Mouse (Mus musculus): ENCODE measurements around the gene Sypl. TPM values are rescaled to one million over a fixed set of nuclear protein-coding genes. Genes with fewer than 3 reads are reported as not detected.
"Not testable (repeated sequence)": the region's sequence is repeated elsewhere in the genome, so short reads cannot be mapped to it uniquely, and the experiment has no call there.

The Sypl gene
- polyA plus RNA-seq, 1 experiment from 2014 or later, result 136 TPM

- 44% methylated on average over 2 of the region's 2 CpGs for WGBS (ENCODE audit: missing documents)
- Histone ChIP-seq H3K4me3 (ENCODE audit: inconsistent target) (no peak overlapping the region), H3K27ac (no peak overlapping the region), H3K79me2 (ENCODE audit: inconsistent target) (peaks cover 76% of the 10 kb centered on the region), H3K36me3 (ENCODE audit: inconsistent target) (no peaks in the 10 kb centered on the region)
Measured at GRCm38 (mm10) chr12:32957211-32957610, 3.5 kb downstream of the Sypl start.

- Histone ChIP-seq H3K36me3 (ENCODE audit: inconsistent target) (no peaks in the 10 kb centered on the region; the same call in 1 of the 2 replicates), H3K27ac (no peak overlapping the region), H3K4me3 (ENCODE audit: inconsistent target) (no peak overlapping the region), H3K79me2 (ENCODE audit: inconsistent target) (peaks cover 100% of the 10 kb centered on the region)
Measured at GRCm38 (mm10) chr12:32962132-32962531, 8.4 kb downstream of the Sypl start.

DNA sequence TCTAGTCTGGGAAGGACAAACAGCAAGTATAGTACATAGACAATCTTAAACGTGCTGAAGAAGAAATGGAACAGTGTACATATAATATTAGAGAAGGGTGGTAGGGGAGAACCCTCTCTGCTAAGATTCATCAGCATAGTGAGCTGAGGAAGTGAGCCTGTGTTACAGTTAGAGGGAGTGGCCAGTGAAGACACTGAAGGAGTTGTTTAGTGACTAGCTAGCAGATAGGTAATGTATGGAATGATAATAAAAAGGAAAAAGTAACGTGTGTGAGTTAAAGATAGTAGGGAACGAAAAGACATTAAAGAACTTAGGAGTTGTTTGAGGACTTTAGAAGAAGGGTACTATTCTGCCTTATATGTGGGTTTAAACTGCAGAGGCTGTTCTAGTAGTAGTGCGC is 10.2 kb downstream of the Sypl start:
- no peak overlapping the region for H3K27ac ChIP-seq
- H3K79me2 ChIP-seq (ENCODE audit: inconsistent target), result peaks cover 96% of the 10 kb centered on the region
- peaks cover 14% of the 10 kb centered on the region for H3K36me3 ChIP-seq (ENCODE audit: inconsistent target)
- H3K4me3 ChIP-seq (ENCODE audit: inconsistent target), result no peak overlapping the region
- WGBS (ENCODE audit: missing documents), result 56% methylated on average over 4 of the region's 4 CpGs

- peaks cover 51% of the 10 kb centered on the region for H3K36me3 ChIP-seq (ENCODE audit: inconsistent target)
- H3K27ac ChIP-seq, result no peak overlapping the region
- peaks cover 30% of the 10 kb centered on the region; the same call in 1 of the 2 replicates for H3K79me2 ChIP-seq (ENCODE audit: inconsistent target)
- H3K4me3 ChIP-seq (ENCODE audit: inconsistent target), result no peak overlapping the region
- 30% methylated on average over 1 of the region's 1 CpGs for WGBS (ENCODE audit: missing documents)
Measured at GRCm38 (mm10) chr12:32972287-32972686, 18.6 kb downstream of the Sypl start.

DNA sequence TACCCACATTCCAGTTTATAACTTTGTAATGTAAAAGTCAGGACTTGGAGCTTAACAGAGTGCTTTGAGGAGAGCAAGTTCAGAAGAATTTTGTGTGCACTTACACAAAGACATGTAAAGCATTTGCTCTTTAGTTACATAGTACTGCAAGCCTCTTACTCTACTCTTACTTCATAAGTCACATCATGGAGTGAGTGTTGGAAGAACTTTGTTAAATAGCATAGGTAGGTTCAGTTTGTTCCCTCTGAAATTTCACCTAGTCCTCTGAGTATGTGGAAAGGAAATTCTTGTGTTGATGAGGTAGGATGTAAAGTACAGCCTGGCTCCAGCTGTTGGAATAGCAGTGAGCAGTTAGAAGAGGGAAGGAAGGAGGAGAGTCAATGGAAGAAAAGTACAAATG is 21.2 kb downstream of the Sypl start:
- H3K36me3 ChIP-seq (ENCODE audit: inconsistent target), result peaks cover 26% of the 10 kb centered on the region
- no peak overlapping the region for H3K4me3 ChIP-seq (ENCODE audit: inconsistent target)
- H3K79me2 ChIP-seq (ENCODE audit: inconsistent target), result peaks cover 11% of the 10 kb centered on the region; the same call in 1 of the 2 replicates
- no peak overlapping the region for H3K27ac ChIP-seq

- H3K79me2 ChIP-seq (ENCODE audit: inconsistent target), result peaks cover 4% of the 10 kb centered on the region; the same call in 1 of the 2 replicates
- no peak overlapping the region for H3K4me3 ChIP-seq (ENCODE audit: inconsistent target)
- 100% methylated on average over 3 of the region's 3 CpGs for WGBS (ENCODE audit: missing documents)
- peaks cover 24% of the 10 kb centered on the region for H3K36me3 ChIP-seq (ENCODE audit: inconsistent target)
- no peak overlapping the region for H3K27ac ChIP-seq
Measured at GRCm38 (mm10) chr12:32975501-32975900, 21.8 kb downstream of the Sypl start.

- WGBS (ENCODE audit: missing documents), result 100% methylated on average over 1 of the region's 1 CpGs
- H3K79me2 ChIP-seq (ENCODE audit: inconsistent target), result no peaks in the 10 kb centered on the region
- no peak overlapping the region for H3K27ac ChIP-seq
- H3K36me3 ChIP-seq (ENCODE audit: inconsistent target), result no peaks in the 10 kb centered on the region
- H3K4me3 ChIP-seq (ENCODE audit: inconsistent target), result no peak overlapping the region
Measured at GRCm38 (mm10) chr12:32982631-32983030, 28.9 kb downstream of the Sypl start.

DNA sequence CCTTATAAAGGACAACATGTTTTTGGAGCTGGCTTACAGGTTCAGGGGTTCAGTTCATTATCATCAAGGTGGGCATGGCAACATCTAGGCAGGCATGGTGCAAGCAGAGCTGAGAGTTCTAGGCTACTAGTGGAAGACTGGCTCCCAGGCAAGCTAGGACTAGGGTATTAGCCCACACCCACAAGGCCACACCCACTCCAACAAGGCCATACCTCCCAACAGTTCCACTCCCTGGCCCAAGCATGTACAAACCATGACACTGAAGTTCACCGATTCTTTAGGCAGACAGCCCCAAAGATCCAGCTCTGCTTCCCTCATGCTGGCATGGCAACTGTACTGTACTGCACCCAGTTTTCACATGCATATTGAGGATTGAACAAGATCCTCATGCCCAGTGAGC is 29.4 kb downstream of the Sypl start:
- Histone ChIP-seq H3K36me3 (ENCODE audit: inconsistent target) (no peaks in the 10 kb centered on the region), H3K27ac (no peak overlapping the region), H3K79me2 (ENCODE audit: inconsistent target) (no peaks in the 10 kb centered on the region), H3K4me3 (ENCODE audit: inconsistent target) (no peak overlapping the region)
- 91% methylated on average over 1 of the region's 1 CpGs for WGBS (ENCODE audit: missing documents)

GRCm38 (mm10) chr12:32986284-32986683 is 32.6 kb downstream of the Sypl start:
- 37% methylated on average over 1 of the region's 1 CpGs for WGBS (ENCODE audit: missing documents)
- no peak overlapping the region for H3K27ac ChIP-seq

DNA sequence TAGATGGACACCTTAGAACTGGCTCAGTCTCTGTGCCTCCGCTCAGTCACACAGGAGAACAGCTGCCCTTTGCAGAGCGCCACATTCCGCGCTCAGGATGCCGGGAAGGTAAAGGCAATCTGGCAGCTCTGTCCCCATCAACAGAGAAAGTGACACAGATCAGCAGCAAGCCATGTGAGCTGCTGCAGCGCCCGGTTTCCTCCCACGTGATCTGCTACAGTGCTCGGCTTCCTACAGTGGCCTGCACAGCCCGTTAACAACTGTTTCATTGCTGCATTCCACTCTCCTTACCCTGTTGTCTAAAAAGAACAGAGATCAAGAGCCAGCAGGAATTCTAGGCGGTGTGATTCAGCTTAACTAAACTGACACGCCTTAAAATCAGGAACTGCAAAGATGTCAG is 36.0 kb downstream of the Sypl start:
- Histone ChIP-seq H3K4me3 (ENCODE audit: inconsistent target) (no peak overlapping the region), H3K27ac (no peak overlapping the region), H3K36me3 (ENCODE audit: inconsistent target) (no peaks in the 10 kb centered on the region), H3K79me2 (ENCODE audit: inconsistent target) (no peaks in the 10 kb centered on the region)
- WGBS (ENCODE audit: missing documents), result 70% methylated on average over 12 of the region's 12 CpGs

More at GRCm38 (mm10) chr12:32986284-32986683, 32.6 kb downstream of the Sypl start:
- no peaks in the 10 kb centered on the region for H3K79me2 ChIP-seq (ENCODE audit: inconsistent target)
- H3K4me3 ChIP-seq (ENCODE audit: inconsistent target), result no peak overlapping the region
- H3K36me3 ChIP-seq (ENCODE audit: inconsistent target), result no peaks in the 10 kb centered on the region

- Histone ChIP-seq H3K27ac (no peak overlapping the region), H3K36me3 (ENCODE audit: inconsistent target) (no peaks in the 10 kb centered on the region), H3K4me3 (ENCODE audit: inconsistent target) (no peak overlapping the region), H3K79me2 (ENCODE audit: inconsistent target) (no peaks in the 10 kb centered on the region)
- WGBS (ENCODE audit: missing documents), result 91% methylated on average over 5 of the region's 5 CpGs
Measured at GRCm38 (mm10) chr12:32994081-32994480, 40.4 kb downstream of the Sypl start.

- H3K79me2 ChIP-seq (ENCODE audit: inconsistent target), result no peaks in the 10 kb centered on the region
- no peak overlapping the region for H3K4me3 ChIP-seq (ENCODE audit: inconsistent target)
- H3K27ac ChIP-seq, result no peak overlapping the region
- H3K36me3 ChIP-seq (ENCODE audit: inconsistent target), result no peaks in the 10 kb centered on the region
- 91% methylated on average over 4 of the region's 4 CpGs for WGBS (ENCODE audit: missing documents)
Measured at GRCm38 (mm10) chr12:32995081-32995834, 41.6 kb downstream of the Sypl start.

DNA sequence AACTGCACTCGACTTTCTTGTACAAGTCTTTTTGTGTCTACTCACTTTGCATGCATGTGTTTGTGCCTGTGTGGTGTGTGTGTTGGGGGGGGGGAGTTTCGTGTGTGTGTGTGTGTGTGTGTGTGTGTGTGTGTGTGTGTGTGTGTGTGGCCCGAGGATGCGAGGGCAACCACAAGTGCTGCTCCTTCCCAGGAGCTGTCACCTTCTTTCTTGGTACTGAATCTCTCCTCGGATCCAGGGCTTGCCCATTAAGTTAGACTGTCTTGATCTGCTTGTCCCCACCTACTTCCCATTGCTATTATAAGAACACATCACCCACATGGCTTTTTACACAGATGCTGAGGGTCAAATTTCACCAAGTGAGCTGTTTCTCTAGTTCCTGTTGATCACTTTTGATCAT is 45.1 kb downstream of the Sypl start:
- 15% methylated on average over 4 of the region's 5 CpGs for WGBS (ENCODE audit: missing documents)

GRCm38 (mm10) chr12:32999778-33000177 is 46.1 kb downstream of the Sypl start:
- H3K36me3 ChIP-seq (ENCODE audit: inconsistent target); H3K4me3 ChIP-seq (ENCODE audit: inconsistent target); H3K79me2 ChIP-seq (ENCODE audit: inconsistent target); H3K27ac ChIP-seq: not testable (repeated sequence)
- 74% methylated on average over 3 of the region's 3 CpGs for WGBS (ENCODE audit: missing documents)

More for the DNA sequence above, 45.1 kb downstream of the Sypl start:
- Histone ChIP-seq H3K27ac (no peak overlapping the region), H3K4me3 (ENCODE audit: inconsistent target) (no peak overlapping the region), H3K79me2 (ENCODE audit: inconsistent target) (no peaks in the 10 kb centered on the region), H3K36me3 (ENCODE audit: inconsistent target) (no peaks in the 10 kb centered on the region)

DNA sequence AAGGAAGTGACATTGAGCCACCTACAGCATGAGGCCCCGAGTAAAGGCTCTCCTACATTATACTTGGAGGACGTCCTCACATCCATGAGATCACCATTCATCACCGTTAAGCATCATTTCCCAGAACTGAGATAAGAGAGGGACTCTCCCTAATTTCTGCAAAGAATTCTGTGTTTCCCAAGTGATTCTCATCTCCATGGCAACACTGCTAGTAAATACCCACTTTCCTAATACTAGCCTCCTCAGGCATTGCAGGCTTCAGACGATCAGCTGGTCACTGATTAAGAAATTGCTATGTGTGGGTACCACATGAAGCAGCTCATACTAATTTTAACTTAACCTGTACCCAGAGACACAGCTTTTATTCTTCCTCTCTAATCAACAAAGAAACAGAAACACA is 46.7 kb downstream of the Sypl start:
- 79% methylated on average over 4 of the region's 4 CpGs for WGBS (ENCODE audit: missing documents)
- Histone ChIP-seq H3K36me3 (ENCODE audit: inconsistent target) (no peaks in the 10 kb centered on the region), H3K4me3 (ENCODE audit: inconsistent target) (no peak overlapping the region), H3K79me2 (ENCODE audit: inconsistent target) (no peaks in the 10 kb centered on the region), H3K27ac (no peak overlapping the region)
